Mouse (Mus musculus) spleen, postnatal 10 days (tissue): Measurements from ENCODE around the gene Defb41.
"Not testable (repeated sequence)": the region's sequence is repeated elsewhere in the genome, so short reads cannot be mapped to it uniquely, and the experiment has no call there.

Experiments used
- DNase-seq, 2 experiments: peaks; one replicate each; pipeline ENCODE4 v3.0.0; 2021 to 2022; ENCODE audit warnings: low spot score in 2 of 2

The Defb41 gene

GRCm38 (mm10) chr1:18265038-18265437 lies at the start of gene Defb41:
Defb41 (minus strand) TSS chr1:18265138.
- DNase-seq: no peak

- no peak for DNase-seq
Observed at GRCm38 (mm10) chr1:18308474-18308829, 43.5 kb upstream of the Defb41 start.

- no peak for DNase-seq
Observed at GRCm38 (mm10) chr1:18307545-18308473, 42.9 kb upstream of the Defb41 start.

GRCm38 (mm10) chr1:18292515-18292914 lies 27.6 kb upstream of the Defb41 start:
- DNase-seq: no peak

GRCm38 (mm10) chr1:18288860-18289259 lies 23.9 kb upstream of the Defb41 start:
- DNase-seq: no peak

- DNase-seq: no peak
Observed at GRCm38 (mm10) chr1:18287371-18287770, 22.4 kb upstream of the Defb41 start.

GRCm38 (mm10) chr1:18271095-18271494 lies 6.2 kb upstream of the Defb41 start:
- DNase-seq: no peak

- DNase-seq: no peak
Observed at GRCm38 (mm10) chr1:18268845-18269244, 3.9 kb upstream of the Defb41 start.

- not testable (repeated sequence) for DNase-seq
Observed at GRCm38 (mm10) chr1:18245801-18246580, 18.9 kb downstream of the Defb41 start.

- DNase-seq: no peak
Observed at GRCm38 (mm10) chr1:18237343-18237742, 27.6 kb downstream of the Defb41 start, which contains the start of gene Defb18. Defb18 (minus strand) TSS chr1:18237443.

GRCm38 (mm10) chr1:18223385-18223945 lies 41.5 kb downstream of the Defb41 start:
- no peak for DNase-seq
